Mouse (Mus musculus) spleen, adult 2 months (tissue): Measurements from ENCODE around the gene Pip5kl1.

ENCODE experiments used
- CTCF ChIP-seq: fragments of 200-500 bp; IDR thresholded peaks from 2 replicates; pipeline ENCODE4 v1.5.1; 2011; ENCODE audit warnings: mild to moderate bottlenecking, inconsistent platforms; ENCODE audit not compliant: insufficient read depth, insufficient read length, insufficient replicate concordance; ENCODE audit errors: extremely low read depth
- POLR2A ChIP-seq: fragments of 200-500 bp; IDR thresholded peaks from 2 replicates; pipeline ENCODE4 v1.6.1; 2011; ENCODE audit warnings: low read depth, low read length, inconsistent platforms

DNA sequence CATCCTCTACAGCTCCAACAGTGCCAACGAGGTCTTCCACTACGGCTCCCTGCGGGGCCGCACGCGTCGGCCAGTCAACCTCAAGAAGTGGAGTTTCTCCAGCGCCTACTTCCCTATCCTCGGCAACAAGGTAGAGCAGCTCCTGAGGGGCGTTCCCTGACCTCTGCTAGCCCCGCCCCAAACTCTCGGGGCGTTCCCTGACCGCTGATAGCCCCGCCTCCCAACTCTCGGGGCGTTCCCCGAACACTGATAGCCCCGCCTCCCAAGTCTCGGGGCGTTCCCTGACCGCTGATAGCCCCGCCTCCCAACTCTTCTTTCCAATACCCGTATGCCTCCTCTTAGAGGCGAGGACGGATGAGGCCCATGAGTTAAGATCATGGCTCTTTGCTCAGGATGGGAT is 37.7 kb downstream of the Pip5kl1 start:
- TF ChIP-seq CTCF (no peak), POLR2A (no peak)
